Mouse (Mus musculus): ENCODE measurements around the gene Fzr1.

Gene Fzr1

GRCm38 (mm10) chr10:81402227-81402765 is 24.0 kb upstream of the Fzr1 start:
- DNase-seq (ENCODE audit: low spot score) = no peak

GRCm38 (mm10) chr10:81401521-81402226 is 23.4 kb upstream of the Fzr1 start:
- DNase-seq (ENCODE audit: low spot score) = peak; percentile 50

GRCm38 (mm10) chr10:81401205-81401520 is 22.8 kb upstream of the Fzr1 start:
- DNase-seq (ENCODE audit: low spot score) = no peak

- no peak for DNase-seq (ENCODE audit: low spot score)
Observed at GRCm38 (mm10) chr10:81400371-81401204, 22.3 kb upstream of the Fzr1 start.

- DNase-seq (ENCODE audit: low spot score) = no peak
Observed at GRCm38 (mm10) chr10:81399798-81400308, 21.5 kb upstream of the Fzr1 start.

GRCm38 (mm10) chr10:81399296-81399695 is 21.0 kb upstream of the Fzr1 start:
- no peak for DNase-seq (ENCODE audit: low spot score)

GRCm38 (mm10) chr10:81396749-81397148 is 18.4 kb upstream of the Fzr1 start:
- DNase-seq (ENCODE audit: low spot score) = no peak

GRCm38 (mm10) chr10:81395865-81396264 is 17.5 kb upstream of the Fzr1 start:
- no peak for DNase-seq (ENCODE audit: low spot score)

GRCm38 (mm10) chr10:81395127-81395526 is 16.8 kb upstream of the Fzr1 start:
- DNase-seq (ENCODE audit: low spot score) = peak; percentile 80

- DNase-seq (ENCODE audit: low spot score) = no peak
Observed at GRCm38 (mm10) chr10:81393456-81394063, 15.2 kb upstream of the Fzr1 start.

- DNase-seq (ENCODE audit: low spot score) = no peak
Observed at GRCm38 (mm10) chr10:81392781-81393185, 14.5 kb upstream of the Fzr1 start, which contains the start of gene Smim24. Smim24 (plus strand) TSS chr10:81393051.

GRCm38 (mm10) chr10:81392270-81392669 is 14.0 kb upstream of the Fzr1 start:
- DNase-seq (ENCODE audit: low spot score) = no peak

- DNase-seq (ENCODE audit: low spot score) = no peak
Observed at GRCm38 (mm10) chr10:81390678-81390965, 12.3 kb upstream of the Fzr1 start.

- peak; percentile 71 for DNase-seq (ENCODE audit: low spot score)
Observed at GRCm38 (mm10) chr10:81389801-81390677, 11.7 kb upstream of the Fzr1 start.

- DNase-seq (ENCODE audit: low spot score) = peak; percentile 72
Observed at GRCm38 (mm10) chr10:81389373-81389772, 11.1 kb upstream of the Fzr1 start.

- DNase-seq (ENCODE audit: low spot score) = no peak
Observed at GRCm38 (mm10) chr10:81388505-81389055, 10.3 kb upstream of the Fzr1 start, which contains the start of gene Gm48552. Gm48552 (plus strand) TSS chr10:81389005.

- DNase-seq (ENCODE audit: low spot score) = no peak
Observed at GRCm38 (mm10) chr10:81387716-81388115, 9.4 kb upstream of the Fzr1 start.

GRCm38 (mm10) chr10:81385603-81386306 is 7.4 kb upstream of the Fzr1 start:
- DNase-seq (ENCODE audit: low spot score) = peak; percentile 76

- no peak for DNase-seq (ENCODE audit: low spot score)
Observed at GRCm38 (mm10) chr10:81384605-81384982, 6.3 kb upstream of the Fzr1 start.

GRCm38 (mm10) chr10:81383802-81384604 is 5.7 kb upstream of the Fzr1 start, which contains the start of the genes Dohh and Gm48551:
Dohh (plus strand) TSS chr10:81384428.
Gm48551 (plus strand) TSS chr10:81384466.
- DNase-seq (ENCODE audit: low spot score) = peak; percentile 99
